Mouse (Mus musculus) hindbrain, embryonic 14.5 days (tissue): ENCODE measurements around the gene Zfp523. TPM values are rescaled to one million over a fixed set of nuclear protein-coding genes. Genes with fewer than 3 reads are reported as not detected.

Experiments used
- ATAC-seq: fragments of 200-750 bp; cut with Nextera tagmentation; 2 replicates; pipeline ENCODE4 v1.8.0; 2017; ENCODE audit warnings: moderate number of reproducible peaks, mild to moderate bottlenecking, moderate TSS enrichment, moderate library complexity; ENCODE audit not compliant: low FRiP score
- DNase-seq: peaks from one replicate; pipeline ENCODE4 v3.0.0-alpha.2; 2015; ENCODE audit warnings: low spot score
- H3K27ac ChIP-seq: fragments of 300-500 bp; sonication (generic); 2 replicates; pipeline ENCODE4 v1.5.1; 2014; ENCODE audit warnings: mild to moderate bottlenecking, moderate library complexity
- H3K27me3 ChIP-seq: fragments of 300-500 bp; sonication (generic); 2 replicates; pipeline ENCODE4 v1.6.1; 2014; ENCODE audit warnings: mild to moderate bottlenecking, low read length, mixed read lengths; ENCODE audit not compliant: control insufficient read depth, insufficient read depth
- H3K36me3 ChIP-seq: fragments of 300-500 bp; sonication (generic); replicated peaks from 2 replicates; pipeline ENCODE4 v1.6.1; 2014; ENCODE audit not compliant: control insufficient read depth, insufficient read depth
- H3K4me1 ChIP-seq: fragments of 300-500 bp; sonication (generic); replicated peaks from 2 replicates; pipeline ENCODE4 v1.6.1; 2014; ENCODE audit warnings: antibody characterized with exemption, low read length, mixed read lengths; ENCODE audit not compliant: control insufficient read depth, insufficient read depth
- H3K4me2 ChIP-seq: fragments of 300-500 bp; sonication (generic); replicated peaks from 2 replicates; pipeline ENCODE4 v1.6.1; 2014; ENCODE audit warnings: mild to moderate bottlenecking, moderate library complexity
- H3K4me3 ChIP-seq: fragments of 300-500 bp; sonication (generic); replicated peaks from 2 replicates; pipeline ENCODE4 v1.5.1; 2014; ENCODE audit warnings: mild to moderate bottlenecking, low read length
- H3K9ac ChIP-seq: fragments of 300-500 bp; sonication (generic); 2 replicates; pipeline ENCODE4 v1.6.1; 2014
- H3K9me3 ChIP-seq: fragments of 300-500 bp; sonication (generic); 2 replicates; pipeline ENCODE4 v1.6.1; 2016; ENCODE audit warnings: low read length; ENCODE audit not compliant: control insufficient read depth
- WGBS: fragments of 180-500 bp; shearing (Covaris S2); extraction: QIAGEN DNeasy Blood & Tissue Kit; methylation state at CpG from one replicate; pipeline ENCODE4 v1.1.7; 2014; 5-methylcytosine and 5-hydroxymethylcytosine counted together
- polyA plus RNA-seq: library from polyadenylated mRNA; unstranded; fragments of >200 nt; fragmentation: Nextera tagmentation; extraction: Ambion mirVana; gene quantifications from 2 replicates; pipeline ENCODE4 v1.2.1, GENCODE M21; 2014

The Zfp523 gene
- polyA plus RNA-seq, 1 experiment from 2014 or later: 40.9 TPM

- peak within 1 kb of the TSS; percentile 64 for H3K4me3 ChIP-seq
- WGBS: 1% methylated on average over 53 of the region's 57 CpGs
- H3K9me3 ChIP-seq: no peaks in the 10 kb centered on the region
- peak within 1 kb of the TSS; percentile 66; the same call in 1 of the 2 replicates for H3K27ac ChIP-seq
- peak; percentile 93 for ATAC-seq
- peak; percentile 96 for DNase-seq
- H3K9ac ChIP-seq: peak within 1 kb of the TSS; percentile 68
- no peaks in the 10 kb centered on the region for H3K36me3 ChIP-seq
- H3K4me1 ChIP-seq: 0 out of 2 replicates have a peak, but pooled peaks cover 3% of the 10 kb centered on the region
- no peaks in the 10 kb centered on the region for H3K27me3 ChIP-seq
- H3K4me2 ChIP-seq: peak within 1 kb of the TSS; percentile 78
Measured at GRCm38 (mm10) chr17:28232475-28233060, 55.6 kb downstream of the Zfp523 start, which contains the start of gene Ppard. Gene Ppard, plus strand, starts transcription at chr17:28232700.

- ATAC-seq (peak; percentile 10; the same call in 1 of the 2 replicates), DNase-seq (no peak)
Measured at GRCm38 (mm10) chr17:28233091-28233731, 56.3 kb downstream of the Zfp523 start.

GRCm38 (mm10) chr17:28234641-28235040 lies 57.7 kb downstream of the Zfp523 start:
- H3K4me2 ChIP-seq: peak overlapping the region; percentile 78; the same call in 1 of the 2 replicates

More at GRCm38 (mm10) chr17:28233091-28233731, 56.3 kb downstream of the Zfp523 start:
- Histone ChIP-seq H3K27me3 (no peaks in the 10 kb centered on the region), H3K9me3 (no peaks in the 10 kb centered on the region), H3K27ac (no peak overlapping the region; the same call in 1 of the 2 replicates), H3K4me1 (0 out of 2 replicates have a peak, but pooled peaks cover 3% of the 10 kb centered on the region), H3K9ac (peak overlapping the region; percentile 68), H3K4me2 (peak overlapping the region; percentile 78), H3K4me3 (peak overlapping the region; percentile 64), H3K36me3 (no peaks in the 10 kb centered on the region)
- WGBS: 7% methylated on average over 17 of the region's 17 CpGs

GRCm38 (mm10) chr17:28235982-28236635 lies 59.2 kb downstream of the Zfp523 start:
- peaks cover 3% of the 10 kb centered on the region; the same call in 1 of the 2 replicates for H3K36me3 ChIP-seq
- H3K27ac ChIP-seq: no peak overlapping the region
- no peak for ATAC-seq
- no peak overlapping the region for H3K9ac ChIP-seq
- no peak for DNase-seq
- WGBS: 85% methylated on average over 7 of the region's 7 CpGs
- H3K4me2 ChIP-seq: no peak overlapping the region
- H3K9me3 ChIP-seq: no peaks in the 10 kb centered on the region
- H3K27me3 ChIP-seq: no peaks in the 10 kb centered on the region
- 0 out of 2 replicates have a peak, but pooled peaks cover 3% of the 10 kb centered on the region for H3K4me1 ChIP-seq
- no peak overlapping the region for H3K4me3 ChIP-seq

More at GRCm38 (mm10) chr17:28234641-28235040, 57.7 kb downstream of the Zfp523 start:
- Histone ChIP-seq H3K9me3 (no peaks in the 10 kb centered on the region), H3K36me3 (0 out of 2 replicates have a peak, but pooled peaks cover 3% of the 10 kb centered on the region), H3K9ac (no peak overlapping the region), H3K27ac (no peak overlapping the region), H3K27me3 (no peaks in the 10 kb centered on the region), H3K4me3 (no peak overlapping the region), H3K4me1 (0 out of 2 replicates have a peak, but pooled peaks cover 3% of the 10 kb centered on the region)
- ATAC-seq: no peak
- WGBS: 84% methylated on average over 5 of the region's 5 CpGs
- no peak for DNase-seq

GRCm38 (mm10) chr17:28236636-28237015 lies 59.7 kb downstream of the Zfp523 start:
- Histone ChIP-seq H3K4me1 (0 out of 2 replicates have a peak, but pooled peaks cover 3% of the 10 kb centered on the region), H3K9me3 (no peaks in the 10 kb centered on the region), H3K27me3 (no peaks in the 10 kb centered on the region), H3K9ac (no peak overlapping the region), H3K27ac (no peak overlapping the region), H3K36me3 (peaks cover 3% of the 10 kb centered on the region; the same call in 1 of the 2 replicates), H3K4me3 (no peak overlapping the region), H3K4me2 (no peak overlapping the region)
- ATAC-seq (no peak), DNase-seq (no peak)
- WGBS: 92% methylated on average over 4 of the region's 4 CpGs

- Histone ChIP-seq H3K9ac (no peak overlapping the region), H3K4me3 (no peak overlapping the region), H3K4me1 (0 out of 2 replicates have a peak, but pooled peaks cover 3% of the 10 kb centered on the region), H3K36me3 (peaks cover 3% of the 10 kb centered on the region; the same call in 1 of the 2 replicates), H3K27ac (no peak overlapping the region), H3K4me2 (no peak overlapping the region), H3K27me3 (no peaks in the 10 kb centered on the region), H3K9me3 (no peaks in the 10 kb centered on the region)
- DNase-seq (no peak), ATAC-seq (no peak)
- 44% methylated on average over 5 of the region's 5 CpGs for WGBS
Measured at GRCm38 (mm10) chr17:28237362-28237761, 60.4 kb downstream of the Zfp523 start.

GRCm38 (mm10) chr17:28237874-28238273 lies 60.9 kb downstream of the Zfp523 start:
- 73% methylated on average over 6 of the region's 6 CpGs for WGBS
- H3K9ac ChIP-seq: no peak overlapping the region
- no peak overlapping the region for H3K27ac ChIP-seq
- no peaks in the 10 kb centered on the region for H3K9me3 ChIP-seq
- no peaks in the 10 kb centered on the region for H3K27me3 ChIP-seq
- no peak overlapping the region for H3K4me2 ChIP-seq
- DNase-seq: no peak
- peaks cover 3% of the 10 kb centered on the region; the same call in 1 of the 2 replicates for H3K36me3 ChIP-seq
- 0 out of 2 replicates have a peak, but pooled peaks cover 3% of the 10 kb centered on the region for H3K4me1 ChIP-seq
- no peak overlapping the region for H3K4me3 ChIP-seq
- no peak for ATAC-seq

- WGBS: 94% methylated on average over 5 of the region's 5 CpGs
Measured at GRCm38 (mm10) chr17:28240846-28241245, 63.9 kb downstream of the Zfp523 start.

GRCm38 (mm10) chr17:28242296-28242695 lies 65.4 kb downstream of the Zfp523 start:
- DNase-seq (no peak), ATAC-seq (no peak)
- 86% methylated on average over 6 of the region's 6 CpGs for WGBS
- Histone ChIP-seq H3K27ac (no peak overlapping the region), H3K36me3 (peaks cover 3% of the 10 kb centered on the region; the same call in 1 of the 2 replicates), H3K4me3 (no peak overlapping the region), H3K4me2 (no peak overlapping the region), H3K27me3 (no peaks in the 10 kb centered on the region), H3K9me3 (no peaks in the 10 kb centered on the region), H3K4me1 (peaks cover 9% of the 10 kb centered on the region), H3K9ac (no peak overlapping the region)

More at GRCm38 (mm10) chr17:28240846-28241245, 63.9 kb downstream of the Zfp523 start:
- H3K9ac ChIP-seq: no peak overlapping the region
- ATAC-seq (no peak), DNase-seq (no peak)
- H3K4me1 ChIP-seq: peaks cover 8% of the 10 kb centered on the region
- no peak overlapping the region for H3K4me2 ChIP-seq
- no peaks in the 10 kb centered on the region for H3K27me3 ChIP-seq
- H3K4me3 ChIP-seq: no peak overlapping the region
- H3K27ac ChIP-seq: no peak overlapping the region
- H3K9me3 ChIP-seq: no peaks in the 10 kb centered on the region
- H3K36me3 ChIP-seq: peaks cover 3% of the 10 kb centered on the region; the same call in 1 of the 2 replicates
